Mouse (Mus musculus): Measurements from ENCODE around the gene Usp3. TPM values are rescaled to one million over a fixed set of nuclear protein-coding genes. Genes with fewer than 3 reads are reported as not detected.

The Usp3 gene
- polyA plus RNA-seq, 1 experiment = 15.2 TPM

DNA sequence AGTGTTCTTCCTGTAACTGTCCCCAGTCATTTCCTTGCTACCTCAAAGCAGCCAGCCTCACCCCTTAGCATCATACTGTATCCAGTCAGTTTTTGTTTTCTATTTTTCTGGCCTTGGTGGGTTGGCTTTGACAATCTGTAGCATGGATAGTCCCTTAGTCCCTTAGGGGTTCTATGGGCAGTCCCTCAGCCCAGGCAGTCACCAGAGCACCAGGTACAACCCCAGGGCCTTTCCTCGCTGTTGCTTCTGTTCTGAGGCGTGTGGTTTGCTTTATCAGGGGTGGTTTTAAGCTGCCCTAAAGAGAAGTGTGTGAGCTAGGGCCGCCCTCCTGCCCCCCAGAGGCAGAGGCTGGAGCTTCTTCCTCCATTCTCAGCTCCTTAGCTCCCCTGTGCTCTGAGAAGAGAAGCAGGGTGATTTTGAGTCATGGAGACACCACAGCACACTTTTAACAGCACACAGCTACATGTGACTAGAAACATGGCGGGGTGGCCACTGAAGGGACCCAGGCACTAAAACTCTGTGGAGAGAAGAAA lies 89.0 kb downstream of the Usp3 start:
- peak overlapping the region; percentile 76 for H3K27ac ChIP-seq (ENCODE audit: insufficient read depth, low read length)
- WGBS = 59% methylated on average over 4 of the region's 4 CpGs

DNA sequence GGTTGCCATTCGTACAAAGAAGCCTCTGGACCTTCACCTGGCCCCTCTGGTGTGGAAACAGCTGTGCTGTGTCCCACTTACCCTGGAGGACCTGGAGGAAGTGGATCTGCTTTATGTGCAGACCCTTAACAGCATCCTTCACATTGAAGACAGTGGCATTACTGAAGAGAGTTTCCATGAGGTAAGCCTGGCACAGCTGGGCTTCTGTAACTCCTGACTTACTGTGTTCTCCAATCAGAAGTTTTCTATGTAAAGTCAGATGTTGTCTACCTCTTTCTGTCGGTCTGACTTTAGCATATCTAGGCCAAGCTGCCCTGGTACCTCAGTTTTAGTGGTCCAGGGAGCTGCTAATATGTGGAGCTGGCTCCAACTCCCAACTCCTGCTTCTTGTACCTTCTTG lies 91.7 kb downstream of the Usp3 start:
- H3K4me3 ChIP-seq (ENCODE audit: extremely low read depth, insufficient read depth, insufficient read length) = no peak overlapping the region
- TF ChIP-seq POLR2A (IDR thresholded peaks at IDR 0.05; ENCODE audit: low read depth, low read length) (no peak), CTCF (IDR thresholded peaks at IDR 0.05; ENCODE audit: extremely low read depth, insufficient read depth, insufficient read length, insufficient replicate concordance) (no peak)
- no peaks in the 10 kb centered on the region for H3K27me3 ChIP-seq (ENCODE audit: control insufficient read depth, insufficient read depth, low read length)
- H3K36me3 ChIP-seq (ENCODE audit: control insufficient read depth, insufficient read depth, low read length) = peaks cover 19% of the 10 kb centered on the region
- no peak for DNase-seq (ENCODE audit: low read depth in 1 of 2, low spot score in 2 of 2)
- 88% methylated on average over 2 of the region's 2 CpGs for WGBS
- H3K4me1 ChIP-seq (ENCODE audit: control insufficient read depth, insufficient read depth, insufficient read length) = peaks cover 20% of the 10 kb centered on the region; the same call in 1 of the 2 replicates
- no peak overlapping the region for H3K27ac ChIP-seq (ENCODE audit: insufficient read depth, low read length)

More for the DNA sequence above, 89.0 kb downstream of the Usp3 start:
- Histone ChIP-seq H3K4me3 (ENCODE audit: extremely low read depth, insufficient read depth, insufficient read length) (no peak overlapping the region), H3K27me3 (ENCODE audit: control insufficient read depth, insufficient read depth, low read length) (no peaks in the 10 kb centered on the region), H3K36me3 (ENCODE audit: control insufficient read depth, insufficient read depth, low read length) (peaks cover 18% of the 10 kb centered on the region), H3K4me1 (ENCODE audit: control insufficient read depth, insufficient read depth, insufficient read length) (peaks cover 20% of the 10 kb centered on the region; the same call in 1 of the 2 replicates)
- DNase-seq (ENCODE audit: low read depth in 1 of 2, low spot score in 2 of 2) = peak in 1 of 2 experiments; percentile 20
- TF ChIP-seq POLR2A (IDR thresholded peaks at IDR 0.05; ENCODE audit: low read depth, low read length) (no peak), CTCF (IDR thresholded peaks at IDR 0.05; ENCODE audit: extremely low read depth, insufficient read depth, insufficient read length, insufficient replicate concordance) (no peak)

DNA sequence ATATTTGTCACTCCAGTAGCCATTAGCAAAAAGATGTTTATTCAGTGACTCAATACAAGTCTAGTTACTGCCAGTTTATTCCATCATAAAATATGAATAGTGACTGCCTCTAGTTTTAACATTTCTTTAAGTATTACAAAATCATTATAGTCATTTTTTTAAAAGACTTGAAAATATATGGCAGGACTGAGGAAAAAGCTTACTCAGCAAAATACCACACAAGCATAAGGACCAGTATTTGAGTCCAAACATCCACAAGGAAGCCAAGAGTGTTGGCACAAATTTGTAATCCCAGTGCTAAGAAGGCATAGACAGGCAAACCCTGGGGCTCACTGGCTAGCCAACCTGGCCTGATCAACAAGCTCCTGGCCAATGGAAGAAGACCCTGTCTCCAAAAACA lies 99.0 kb downstream of the Usp3 start:
- no peak for DNase-seq (ENCODE audit: low read depth in 1 of 2, low spot score in 2 of 2)
- Histone ChIP-seq H3K27me3 (ENCODE audit: control insufficient read depth, insufficient read depth, low read length) (no peaks in the 10 kb centered on the region), H3K36me3 (ENCODE audit: control insufficient read depth, insufficient read depth, low read length) (peaks cover 32% of the 10 kb centered on the region), H3K27ac (ENCODE audit: insufficient read depth, low read length) (no peak overlapping the region), H3K4me1 (ENCODE audit: control insufficient read depth, insufficient read depth, insufficient read length) (peaks cover 3% of the 10 kb centered on the region), H3K4me3 (ENCODE audit: extremely low read depth, insufficient read depth, insufficient read length) (no peak overlapping the region)
- no peak for TF ChIP-seq CTCF (IDR thresholded peaks at IDR 0.05; ENCODE audit: extremely low read depth, insufficient read depth, insufficient read length, insufficient replicate concordance)
- TF ChIP-seq POLR2A (IDR thresholded peaks at IDR 0.05; ENCODE audit: low read depth, low read length) = no peak

DNA sequence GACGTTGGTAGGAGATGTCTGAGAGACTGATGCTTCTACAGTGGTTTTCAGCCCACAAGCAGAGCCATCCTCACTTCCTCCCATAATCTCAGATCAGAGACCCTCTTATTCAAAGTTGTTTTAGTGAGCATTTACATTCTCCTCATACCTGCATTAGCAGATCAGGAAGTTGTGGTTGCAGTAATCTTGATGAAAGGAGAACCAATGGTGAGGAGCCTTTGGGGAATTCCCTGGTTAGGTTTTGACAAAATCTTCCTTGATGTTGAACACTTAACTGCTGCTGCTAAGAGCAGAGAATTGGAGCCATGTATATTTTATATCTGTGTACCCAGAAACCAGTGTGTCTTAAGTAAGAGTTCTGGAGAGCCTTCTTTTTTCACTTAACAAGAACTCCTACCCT lies 100.6 kb downstream of the Usp3 start:
- Histone ChIP-seq H3K4me3 (ENCODE audit: extremely low read depth, insufficient read depth, insufficient read length) (no peak overlapping the region), H3K27me3 (ENCODE audit: control insufficient read depth, insufficient read depth, low read length) (no peaks in the 10 kb centered on the region), H3K4me1 (ENCODE audit: control insufficient read depth, insufficient read depth, insufficient read length) (peaks cover 3% of the 10 kb centered on the region), H3K27ac (ENCODE audit: insufficient read depth, low read length) (no peak overlapping the region), H3K36me3 (ENCODE audit: control insufficient read depth, insufficient read depth, low read length) (peaks cover 36% of the 10 kb centered on the region)
- no peak for DNase-seq (ENCODE audit: low read depth in 1 of 2, low spot score in 2 of 2)
- 30% methylated on average over 1 of the region's 1 CpGs for WGBS
- TF ChIP-seq POLR2A (IDR thresholded peaks at IDR 0.05; ENCODE audit: low read depth, low read length) (no peak), CTCF (IDR thresholded peaks at IDR 0.05; ENCODE audit: extremely low read depth, insufficient read depth, insufficient read length, insufficient replicate concordance) (no peak)

DNA sequence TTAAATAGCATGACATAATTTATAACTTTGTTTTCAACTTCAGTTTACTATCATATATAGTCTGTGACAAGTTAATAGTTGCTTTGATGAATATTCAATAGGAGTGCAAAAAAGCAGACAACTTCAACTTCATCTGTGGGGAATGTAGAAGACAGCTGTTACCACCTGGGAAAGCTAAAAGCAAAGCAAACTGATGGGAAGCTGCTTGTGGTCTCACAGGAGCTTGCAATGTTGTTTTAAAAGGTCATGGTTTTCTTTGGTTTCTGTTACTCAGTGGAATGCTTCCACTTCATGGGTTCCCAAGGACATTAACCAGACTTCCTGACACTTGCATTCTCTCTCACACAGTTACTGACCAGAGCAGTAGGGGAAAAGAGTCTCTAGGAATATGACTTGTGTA lies 104.2 kb downstream of the Usp3 start:
- Histone ChIP-seq H3K27me3 (ENCODE audit: control insufficient read depth, insufficient read depth, low read length) (no peaks in the 10 kb centered on the region), H3K36me3 (ENCODE audit: control insufficient read depth, insufficient read depth, low read length) (peaks cover 45% of the 10 kb centered on the region), H3K4me3 (ENCODE audit: extremely low read depth, insufficient read depth, insufficient read length) (no peak overlapping the region), H3K4me1 (ENCODE audit: control insufficient read depth, insufficient read depth, insufficient read length) (peaks cover 3% of the 10 kb centered on the region), H3K27ac (ENCODE audit: insufficient read depth, low read length) (no peak overlapping the region)
- no peak for TF ChIP-seq POLR2A (IDR thresholded peaks at IDR 0.05; ENCODE audit: low read depth, low read length)
- TF ChIP-seq CTCF (IDR thresholded peaks at IDR 0.05; ENCODE audit: extremely low read depth, insufficient read depth, insufficient read length, insufficient replicate concordance) = no peak
- no peak for DNase-seq (ENCODE audit: low read depth in 1 of 2, low spot score in 2 of 2)

DNA sequence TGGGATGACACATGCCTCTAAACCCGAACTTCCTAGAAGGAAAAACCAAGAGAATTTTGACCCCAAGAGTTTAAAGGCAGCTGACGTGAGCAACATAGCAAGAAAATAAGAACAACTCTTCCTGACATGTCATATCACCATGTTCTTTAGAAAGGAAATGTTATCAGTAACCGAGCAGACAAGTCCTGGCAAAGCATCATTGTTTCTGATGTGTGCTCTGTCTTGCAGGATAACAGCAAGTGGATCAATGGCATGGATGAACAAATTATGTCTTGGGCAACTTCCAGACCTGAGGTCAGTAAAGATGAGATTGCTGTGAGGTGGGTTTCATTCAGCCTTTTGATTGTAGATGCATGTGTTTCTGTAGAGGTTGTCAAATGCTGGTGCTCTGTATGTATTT lies 109.5 kb downstream of the Usp3 start:
- no peak for DNase-seq (ENCODE audit: low read depth in 1 of 2, low spot score in 2 of 2)
- TF ChIP-seq POLR2A (IDR thresholded peaks at IDR 0.05; ENCODE audit: low read depth, low read length) = no peak
- no peak for TF ChIP-seq CTCF (IDR thresholded peaks at IDR 0.05; ENCODE audit: extremely low read depth, insufficient read depth, insufficient read length, insufficient replicate concordance)
- Histone ChIP-seq H3K36me3 (ENCODE audit: control insufficient read depth, insufficient read depth, low read length) (peaks cover 38% of the 10 kb centered on the region), H3K27me3 (ENCODE audit: control insufficient read depth, insufficient read depth, low read length) (no peaks in the 10 kb centered on the region), H3K4me1 (ENCODE audit: control insufficient read depth, insufficient read depth, insufficient read length) (no peaks in the 10 kb centered on the region), H3K4me3 (ENCODE audit: extremely low read depth, insufficient read depth, insufficient read length) (no peak overlapping the region), H3K27ac (ENCODE audit: insufficient read depth, low read length) (no peak overlapping the region)
- 81% methylated on average over 3 of the region's 3 CpGs for WGBS

DNA sequence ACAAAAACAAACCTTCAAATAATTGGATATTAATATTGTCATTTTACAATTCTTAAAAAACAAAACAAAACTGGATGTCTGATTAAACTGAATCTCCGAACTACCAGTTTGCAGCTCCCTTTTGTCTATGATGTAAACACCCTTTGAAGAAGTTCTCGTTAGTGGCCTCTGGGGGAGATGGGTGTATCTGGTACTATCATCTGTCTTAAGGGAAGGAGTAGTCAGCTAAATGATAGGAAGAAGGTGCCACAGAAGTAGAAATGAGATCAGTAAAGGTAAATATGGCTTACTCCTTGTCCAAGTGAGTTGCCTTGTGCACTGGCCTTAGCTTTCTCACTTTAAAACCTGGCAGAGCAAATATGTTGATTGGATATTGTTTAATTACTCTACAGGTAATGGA lies 115.2 kb downstream of the Usp3 start:
- DNase-seq (ENCODE audit: low read depth in 1 of 2, low spot score in 2 of 2) = no peak
- Histone ChIP-seq H3K4me3 (ENCODE audit: extremely low read depth, insufficient read depth, insufficient read length) (no peak overlapping the region), H3K27ac (ENCODE audit: insufficient read depth, low read length) (no peak overlapping the region), H3K36me3 (ENCODE audit: control insufficient read depth, insufficient read depth, low read length) (peaks cover 21% of the 10 kb centered on the region), H3K4me1 (ENCODE audit: control insufficient read depth, insufficient read depth, insufficient read length) (no peaks in the 10 kb centered on the region), H3K27me3 (ENCODE audit: control insufficient read depth, insufficient read depth, low read length) (no peaks in the 10 kb centered on the region)
- 89% methylated on average over 2 of the region's 2 CpGs for WGBS
- TF ChIP-seq CTCF (IDR thresholded peaks at IDR 0.05; ENCODE audit: extremely low read depth, insufficient read depth, insufficient read length, insufficient replicate concordance) (no peak), POLR2A (IDR thresholded peaks at IDR 0.05; ENCODE audit: low read depth, low read length) (no peak)

Data from spleen, adult 2 months (tissue).